Mouse (Mus musculus) right cerebral cortex, postnatal 14 days (tissue): Measurements from ENCODE around the gene Gm49393.
"Not testable (repeated sequence)": the region's sequence is repeated elsewhere in the genome, so short reads cannot be mapped to it uniquely, and the experiment has no call there.

Experiments
- DNase-seq: peaks from one replicate; pipeline ENCODE4 v3.0.0; 2022

The Gm49393 gene

GRCm38 (mm10) chr13:60935490-60935889 lies at the start of gene Gm49393:
Gene Gm49393 (minus strand): TSS chr13:60935590.
- not testable (repeated sequence) for DNase-seq

GRCm38 (mm10) chr13:60972319-60972718 lies 36.9 kb upstream of the Gm49393 start:
- not testable (repeated sequence) for DNase-seq

- not testable (repeated sequence) for DNase-seq
Measured at GRCm38 (mm10) chr13:60963985-60964384, 28.6 kb upstream of the Gm49393 start.

- no peak for DNase-seq
Measured at GRCm38 (mm10) chr13:60961706-60962105, 26.3 kb upstream of the Gm49393 start.

- not testable (repeated sequence) for DNase-seq
Measured at GRCm38 (mm10) chr13:60941884-60942283, 6.5 kb upstream of the Gm49393 start, which contains the start of gene Tpbpa. Gene Tpbpa (minus strand): TSS chr13:60941984.

- DNase-seq = no peak
Measured at GRCm38 (mm10) chr13:60936500-60936901, 1.1 kb upstream of the Gm49393 start, which contains the start of the genes Gm49391 and Ctla2a. Gene Gm49391 (minus strand): TSS chr13:60936571. Gene Ctla2a (minus strand): TSS chr13:60936625.

- not testable (repeated sequence) for DNase-seq
Measured at GRCm38 (mm10) chr13:60904780-60905179, 30.6 kb downstream of the Gm49393 start, which contains the start of gene Tpbpb. Gene Tpbpb (minus strand): TSS chr13:60904880.

- no peak for DNase-seq
Measured at GRCm38 (mm10) chr13:60897328-60897727, 38.1 kb downstream of the Gm49393 start, which contains the start of gene Ctla2b. Gene Ctla2b (minus strand): TSS chr13:60897447.

GRCm38 (mm10) chr13:60896794-60897193 lies 38.6 kb downstream of the Gm49393 start, which contains the start of gene Gm49392:
Gene Gm49392 (minus strand): TSS chr13:60896894.
- not testable (repeated sequence) for DNase-seq

GRCm38 (mm10) chr13:60895406-60896160 lies 39.8 kb downstream of the Gm49393 start:
- DNase-seq = no peak

- no peak for DNase-seq
Measured at GRCm38 (mm10) chr13:60892301-60892700, 43.1 kb downstream of the Gm49393 start.

GRCm38 (mm10) chr13:60864281-60864680 lies 71.1 kb downstream of the Gm49393 start, which contains the start of gene 4930486L24Rik:
Gene 4930486L24Rik (minus strand): TSS chr13:60864475.
- no peak for DNase-seq

GRCm38 (mm10) chr13:60848241-60849120 lies 86.9 kb downstream of the Gm49393 start:
- DNase-seq = no peak

- DNase-seq = no peak
Measured at GRCm38 (mm10) chr13:60843153-60843552, 92.2 kb downstream of the Gm49393 start.

- no peak for DNase-seq
Measured at GRCm38 (mm10) chr13:60842703-60843102, 92.7 kb downstream of the Gm49393 start.

- no peak for DNase-seq
Measured at GRCm38 (mm10) chr13:60839353-60839902, 96.0 kb downstream of the Gm49393 start.

GRCm38 (mm10) chr13:60826052-60826451 lies 109.3 kb downstream of the Gm49393 start:
- no peak for DNase-seq

- DNase-seq = no peak
Measured at GRCm38 (mm10) chr13:60820486-60821175, 114.8 kb downstream of the Gm49393 start.

- DNase-seq = peak; percentile 45
Measured at GRCm38 (mm10) chr13:60819469-60819868, 115.9 kb downstream of the Gm49393 start.

GRCm38 (mm10) chr13:60813722-60814121 lies 121.7 kb downstream of the Gm49393 start:
- DNase-seq = no peak

GRCm38 (mm10) chr13:60812768-60813167 lies 122.6 kb downstream of the Gm49393 start:
- no peak for DNase-seq

- no peak for DNase-seq
Measured at GRCm38 (mm10) chr13:60809690-60810089, 125.7 kb downstream of the Gm49393 start.
